Mouse (Mus musculus): Measurements from ENCODE around the gene Tnip3.

DNA sequence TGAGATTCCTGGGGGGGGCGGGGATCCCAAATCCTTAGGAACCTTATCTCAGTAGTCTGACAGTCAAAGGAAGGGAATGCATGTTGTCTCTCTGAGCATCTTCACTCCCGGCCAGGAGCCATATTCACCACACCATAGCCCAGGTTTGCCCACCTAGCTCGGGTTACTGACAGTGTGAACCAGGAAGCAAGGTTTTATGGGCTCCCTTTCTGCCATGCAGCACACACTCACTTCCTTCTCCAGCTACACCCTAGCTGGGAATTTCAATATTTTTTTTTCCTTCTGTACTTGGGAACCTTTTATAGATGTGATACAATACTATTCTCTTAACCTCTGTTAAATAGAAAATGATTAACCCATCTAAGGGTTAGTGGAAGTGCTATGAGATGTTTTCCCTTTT lies 73.4 kb downstream of the Tnip3 start:
- TF ChIP-seq CTCF (IDR thresholded peaks at IDR 0.05; ENCODE audit: control insufficient read depth, insufficient read depth, low read length) (no peak), POLR2A (IDR thresholded peaks at IDR 0.05; ENCODE audit: borderline replicate concordance, control insufficient read depth, low read depth, low read length) (no peak)

All from bone marrow, adult 2 months (tissue).